Mouse (Mus musculus): Measurements from ENCODE around the gene Olfr1324. TPM values are rescaled to one million over a fixed set of nuclear protein-coding genes. Genes with fewer than 3 reads are reported as not detected.
"Not testable (repeated sequence)": the region's sequence is repeated elsewhere in the genome, so short reads cannot be mapped to it uniquely, and the experiment has no call there.

Olfr1324 gene
- not detected in 2 replicates for polyA plus RNA-seq (2015; fragmentation: Nextera tagmentation; extraction: Ambion mirVana)

DNA sequence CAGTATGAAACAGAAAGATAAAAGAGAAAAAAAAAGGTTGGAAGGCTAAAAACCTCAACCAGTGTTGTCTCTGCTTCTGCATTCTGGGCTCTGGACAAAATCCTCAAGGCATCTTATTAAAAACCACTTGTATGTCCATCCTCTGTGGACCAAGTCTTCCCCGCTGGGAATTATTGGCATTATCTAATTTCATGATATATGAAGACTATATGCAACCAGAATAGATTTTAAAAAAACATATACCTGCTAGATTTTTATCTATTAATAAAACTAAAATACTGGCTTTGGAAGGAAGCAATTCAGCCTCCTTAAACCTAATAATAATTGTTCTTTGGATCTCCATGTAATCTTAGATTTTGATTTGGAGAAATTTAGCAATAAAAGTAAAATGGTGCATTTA, at the start of gene Olfr1324:
Gene Olfr1324 (minus strand): TSS at position 101 of the 400 bp plus-strand sequence.
- Histone ChIP-seq H3K36me3 (no peaks in the 10 kb centered on the region), H3K9me3 (no peaks in the 10 kb centered on the region), H3K9ac (no peak within 1 kb of the TSS), H3K4me1 (no peaks in the 10 kb centered on the region), H3K27me3 (replicated peaks) (no peaks in the 10 kb centered on the region), H3K4me3 (replicated peaks) (no peak within 1 kb of the TSS), H3K27ac (no peak within 1 kb of the TSS), H3K4me2 (no peak within 1 kb of the TSS)
- 86% methylated on average over 1 of the region's 1 CpGs for WGBS
- ATAC-seq (ENCODE audit: insufficient read depth, low FRiP score, low read depth), result no peak

DNA sequence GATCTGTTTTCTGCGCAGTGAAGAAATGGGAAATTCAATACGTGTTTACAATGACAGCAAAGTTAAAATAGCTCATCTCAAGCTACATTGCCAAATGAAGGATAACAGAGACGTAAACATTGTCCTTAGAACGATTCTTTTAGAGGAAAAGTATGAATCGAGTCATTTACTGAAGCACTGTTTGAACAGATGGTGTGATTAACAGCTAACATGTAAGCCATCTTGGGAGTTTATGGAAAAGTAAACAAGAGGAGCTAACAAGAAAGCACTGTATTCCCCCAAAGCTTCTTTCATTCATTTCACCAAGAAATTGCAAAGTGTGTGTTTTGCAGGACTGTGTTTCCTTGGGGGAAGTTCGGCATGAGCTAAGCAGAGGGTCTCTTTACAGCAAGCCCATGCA, 42.0 kb upstream of the Olfr1324 start:
- not testable (repeated sequence) for H3K27me3 ChIP-seq (replicated peaks)

GRCm38 (mm10) chrX:50456136-50456535, 27.8 kb upstream of the Olfr1324 start:
- whole genome bisulfite sequencing, result 29% methylated on average over 1 of the region's 1 CpGs
- H3K4me2 ChIP-seq, result no peak overlapping the region

More for the DNA sequence above, 42.0 kb upstream of the Olfr1324 start:
- 65% methylated on average over 6 of the region's 6 CpGs for WGBS
- H3K9ac ChIP-seq; H3K4me3 ChIP-seq (replicated peaks); H3K4me1 ChIP-seq; H3K27ac ChIP-seq; H3K9me3 ChIP-seq; H3K4me2 ChIP-seq; ATAC-seq (ENCODE audit: insufficient read depth, low FRiP score, low read depth); H3K36me3 ChIP-seq: not testable (repeated sequence)

GRCm38 (mm10) chrX:50443352-50443751, 15.1 kb upstream of the Olfr1324 start:
- no peaks in the 10 kb centered on the region for H3K4me1 ChIP-seq
- no peaks in the 10 kb centered on the region for H3K36me3 ChIP-seq
- no peak overlapping the region for H3K9ac ChIP-seq
- H3K27ac ChIP-seq, result no peak overlapping the region
- no peak for ATAC-seq (ENCODE audit: insufficient read depth, low FRiP score, low read depth)
- H3K27me3 ChIP-seq (replicated peaks), result no peaks in the 10 kb centered on the region
- 54% methylated on average over 1 of the region's 1 CpGs for WGBS
- H3K9me3 ChIP-seq, result no peaks in the 10 kb centered on the region
- no peak overlapping the region for H3K4me2 ChIP-seq
- no peak overlapping the region for H3K4me3 ChIP-seq (replicated peaks)

More at GRCm38 (mm10) chrX:50456136-50456535, 27.8 kb upstream of the Olfr1324 start:
- H3K27me3 ChIP-seq (replicated peaks), result no peaks in the 10 kb centered on the region
- no peaks in the 10 kb centered on the region for H3K36me3 ChIP-seq
- no peak for ATAC-seq (ENCODE audit: insufficient read depth, low FRiP score, low read depth)
- H3K4me1 ChIP-seq, result no peaks in the 10 kb centered on the region
- no peak overlapping the region for H3K9ac ChIP-seq
- H3K27ac ChIP-seq, result no peak overlapping the region
- H3K9me3 ChIP-seq, result no peaks in the 10 kb centered on the region
- no peak overlapping the region for H3K4me3 ChIP-seq (replicated peaks)

- no peak for ATAC-seq (ENCODE audit: insufficient read depth, low FRiP score, low read depth)
- 73% methylated on average over 1 of the region's 1 CpGs for WGBS
These were observed 14.4 kb upstream of the Olfr1324 start for GRCm38 (mm10) chrX:50442696-50443095.

DNA sequence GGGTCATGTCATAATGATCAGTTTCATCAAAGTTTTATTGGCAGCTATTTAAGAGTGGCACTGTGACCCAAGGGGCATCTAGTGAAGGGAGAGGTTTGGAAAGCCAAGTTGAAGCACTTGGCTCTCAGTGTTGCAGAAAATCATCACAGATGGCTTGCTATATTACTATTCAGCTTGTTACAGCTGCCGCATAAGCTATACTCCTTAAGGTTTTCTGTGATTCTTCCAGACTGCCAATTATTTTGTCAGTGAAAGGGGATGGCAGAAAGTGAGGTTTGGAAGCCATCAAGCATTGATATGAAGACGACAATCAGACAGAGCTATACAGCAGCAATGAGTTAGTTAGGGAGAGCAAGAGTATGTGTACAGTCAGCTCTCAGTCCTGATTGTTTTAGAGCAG, 4.2 kb upstream of the Olfr1324 start:
- WGBS, result 86% methylated on average over 2 of the region's 2 CpGs
- Histone ChIP-seq H3K36me3 (no peaks in the 10 kb centered on the region), H3K9ac (no peak overlapping the region), H3K4me1 (no peaks in the 10 kb centered on the region), H3K27ac (no peak overlapping the region), H3K4me3 (replicated peaks) (no peak overlapping the region), H3K9me3 (no peaks in the 10 kb centered on the region), H3K27me3 (replicated peaks) (no peaks in the 10 kb centered on the region), H3K4me2 (no peak overlapping the region)
- no peak for ATAC-seq (ENCODE audit: insufficient read depth, low FRiP score, low read depth)

More at GRCm38 (mm10) chrX:50442696-50443095, 14.4 kb upstream of the Olfr1324 start:
- no peak overlapping the region for H3K4me2 ChIP-seq
- no peaks in the 10 kb centered on the region for H3K27me3 ChIP-seq (replicated peaks)
- no peak overlapping the region for H3K9ac ChIP-seq
- no peaks in the 10 kb centered on the region for H3K4me1 ChIP-seq
- H3K27ac ChIP-seq, result no peak overlapping the region
- no peak overlapping the region for H3K4me3 ChIP-seq (replicated peaks)
- no peaks in the 10 kb centered on the region for H3K36me3 ChIP-seq
- H3K9me3 ChIP-seq, result no peaks in the 10 kb centered on the region

- no peaks in the 10 kb centered on the region for H3K4me1 ChIP-seq
- no peak overlapping the region for H3K4me2 ChIP-seq
- no peak for ATAC-seq (ENCODE audit: insufficient read depth, low FRiP score, low read depth)
- H3K9me3 ChIP-seq, result no peaks in the 10 kb centered on the region
- no peak overlapping the region for H3K4me3 ChIP-seq (replicated peaks)
- no peak overlapping the region for H3K27ac ChIP-seq
- 62% methylated on average over 2 of the region's 2 CpGs for WGBS
- H3K27me3 ChIP-seq (replicated peaks), result no peaks in the 10 kb centered on the region
- H3K9ac ChIP-seq, result no peak overlapping the region
- no peaks in the 10 kb centered on the region for H3K36me3 ChIP-seq
These were observed 478 bp downstream of the Olfr1324 start for GRCm38 (mm10) chrX:50427712-50428328.

GRCm38 (mm10) chrX:50425899-50426436, 2.3 kb downstream of the Olfr1324 start:
- no peaks in the 10 kb centered on the region for H3K36me3 ChIP-seq
- no peak overlapping the region for H3K9ac ChIP-seq
- H3K4me3 ChIP-seq (replicated peaks), result no peak overlapping the region
- H3K27me3 ChIP-seq (replicated peaks), result no peaks in the 10 kb centered on the region
- WGBS, result 79% methylated on average over 3 of the region's 3 CpGs
- no peaks in the 10 kb centered on the region for H3K4me1 ChIP-seq
- H3K4me2 ChIP-seq, result no peak overlapping the region
- no peak overlapping the region for H3K27ac ChIP-seq
- no peak for ATAC-seq (ENCODE audit: insufficient read depth, low FRiP score, low read depth)
- H3K9me3 ChIP-seq, result no peaks in the 10 kb centered on the region

DNA sequence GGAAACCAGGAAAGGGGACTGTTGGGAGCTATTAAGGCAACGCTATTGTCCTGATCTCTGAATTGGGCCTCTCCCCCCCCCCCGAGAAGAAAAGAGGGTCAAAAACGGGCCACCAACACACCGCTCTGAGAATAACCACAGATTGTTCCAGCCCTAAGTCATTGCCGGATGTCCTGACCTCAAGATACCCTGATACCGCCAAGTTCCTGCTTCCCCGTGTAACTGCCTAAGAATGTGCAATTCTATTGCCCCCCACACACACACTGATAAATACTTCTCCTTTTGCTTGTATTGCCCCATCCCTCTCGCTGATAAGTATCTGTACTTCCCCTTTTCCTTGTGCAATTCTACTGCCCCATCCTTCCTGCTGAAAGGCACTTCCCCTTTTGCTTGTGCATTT, 17.9 kb downstream of the Olfr1324 start:
- H3K4me2 ChIP-seq; H3K36me3 ChIP-seq; H3K9me3 ChIP-seq; H3K27ac ChIP-seq; H3K27me3 ChIP-seq (replicated peaks); H3K4me3 ChIP-seq (replicated peaks); H3K4me1 ChIP-seq; ATAC-seq (ENCODE audit: insufficient read depth, low FRiP score, low read depth); H3K9ac ChIP-seq: not testable (repeated sequence)
- 77% methylated on average over 7 of the region's 8 CpGs for WGBS

- not testable (repeated sequence) for H3K9ac ChIP-seq; H3K4me3 ChIP-seq (replicated peaks); H3K4me2 ChIP-seq; H3K4me1 ChIP-seq; H3K9me3 ChIP-seq; H3K27me3 ChIP-seq (replicated peaks); H3K27ac ChIP-seq; H3K36me3 ChIP-seq; ATAC-seq (ENCODE audit: insufficient read depth, low FRiP score, low read depth)
- WGBS, result 78% methylated on average over 4 of the region's 4 CpGs
These were observed 37.7 kb downstream of the Olfr1324 start for GRCm38 (mm10) chrX:50390616-50391015.

DNA sequence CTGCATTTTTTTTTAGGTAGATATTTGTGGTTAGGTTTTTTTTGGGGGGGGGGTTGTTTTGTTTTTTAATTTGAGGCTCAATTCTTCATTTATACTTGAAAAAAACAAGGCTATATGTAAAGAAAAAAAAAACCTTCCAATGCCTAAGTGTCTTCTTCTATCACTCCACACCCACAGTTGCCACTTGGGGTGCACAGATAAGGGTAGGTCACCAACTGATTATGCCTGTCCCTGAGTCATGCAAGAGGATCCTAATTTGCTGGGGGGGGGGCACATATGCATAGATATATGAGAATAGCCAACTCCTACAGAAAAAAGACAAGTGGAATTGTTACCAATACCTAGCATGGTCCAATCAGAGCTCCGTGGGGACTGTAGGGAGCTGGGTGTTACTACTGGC, 53.3 kb downstream of the Olfr1324 start:
- no peak overlapping the region for H3K9ac ChIP-seq
- no peak overlapping the region for H3K4me2 ChIP-seq
- H3K27me3 ChIP-seq (replicated peaks), result no peaks in the 10 kb centered on the region
- H3K36me3 ChIP-seq, result no peaks in the 10 kb centered on the region
- 81% methylated on average over 1 of the region's 1 CpGs for WGBS
- no peak for ATAC-seq (ENCODE audit: insufficient read depth, low FRiP score, low read depth)
- H3K27ac ChIP-seq, result no peak overlapping the region
- no peaks in the 10 kb centered on the region for H3K9me3 ChIP-seq
- no peak overlapping the region for H3K4me3 ChIP-seq (replicated peaks)
- no peaks in the 10 kb centered on the region for H3K4me1 ChIP-seq

All from stomach, embryonic 15.5 days (tissue).